Mouse (Mus musculus): ENCODE data around the gene Gnl3l. TPM values are rescaled to one million over a fixed set of nuclear protein-coding genes. Genes with fewer than 3 reads are reported as not detected.
A peak's percentile ranks its signal among the peaks of the same experiment; 100 is the strongest.

The Gnl3l gene
- polyA plus RNA-seq, 2 experiments = 17.2 to 21.0 TPM

GRCm38 (mm10) chrX:151054489-151054888, 37.4 kb upstream of the Gnl3l start:
- no peak overlapping the region for H3K4me3 ChIP-seq (replicated peaks; ENCODE audit: low read length)
- no peak for ATAC-seq (ENCODE audit: low FRiP score, low read depth)
- H3K36me3 ChIP-seq (ENCODE audit: control insufficient read depth, insufficient read depth, low read length) = no peaks in the 10 kb centered on the region
- H3K9ac ChIP-seq (ENCODE audit: low read depth, low read length, severe bottlenecking) = no peak overlapping the region
- TF ChIP-seq POLR2A (IDR thresholded peaks at IDR 0.05; ENCODE audit: borderline replicate concordance, extremely low read depth, insufficient read depth, insufficient read length) = no peak
- peak overlapping the region; percentile 26; the same call in 1 of the 2 replicates for H3K4me2 ChIP-seq (replicated peaks; ENCODE audit: low read depth, low read length, severe bottlenecking)
- no peaks in the 10 kb centered on the region for H3K9me3 ChIP-seq (ENCODE audit: control insufficient read depth, low read length)
- WGBS = 28% methylated on average over 4 of the region's 6 CpGs
- H3K27me3 ChIP-seq (ENCODE audit: control insufficient read depth, insufficient read depth, low read length) = no peaks in the 10 kb centered on the region
- 0 out of 2 replicates have a peak overlapping the region, but pooled peaks have one; percentile 63 for H3K27ac ChIP-seq (replicated peaks; ENCODE audit: low read depth, low read length)
- 0 out of 2 replicates have a peak, but pooled peaks cover 9% of the 10 kb centered on the region for H3K4me1 ChIP-seq (ENCODE audit: control insufficient read depth, insufficient read depth, low read length)
- DNase-seq (ENCODE audit: low spot score) = no peak

DNA sequence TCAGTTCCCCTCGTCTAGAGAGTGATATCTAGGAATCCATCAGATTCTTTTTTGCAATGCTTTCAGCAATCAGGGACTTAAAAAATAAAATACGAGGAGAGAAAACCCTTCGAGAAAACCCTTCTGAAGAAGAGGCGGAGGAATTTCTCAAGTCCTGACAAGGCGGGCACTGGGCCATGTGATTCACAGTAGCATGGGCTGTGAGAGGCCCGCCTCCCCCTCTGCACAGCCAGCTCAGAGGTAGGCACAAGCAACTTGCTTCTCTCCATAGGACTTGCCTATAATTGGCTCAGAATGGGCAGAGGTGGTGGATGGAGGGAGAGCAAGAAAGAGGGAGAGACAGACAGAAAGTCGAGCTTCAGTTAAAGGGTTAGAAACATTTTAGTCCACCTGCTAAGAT, 33.2 kb upstream of the Gnl3l start:
- WGBS = 70% methylated on average over 7 of the region's 7 CpGs
- Histone ChIP-seq H3K4me3 (replicated peaks; ENCODE audit: low read length) (no peak overlapping the region), H3K9me3 (ENCODE audit: control insufficient read depth, low read length) (no peaks in the 10 kb centered on the region), H3K36me3 (ENCODE audit: control insufficient read depth, insufficient read depth, low read length) (no peaks in the 10 kb centered on the region), H3K27ac (replicated peaks; ENCODE audit: low read depth, low read length) (no peak overlapping the region), H3K4me2 (replicated peaks; ENCODE audit: low read depth, low read length, severe bottlenecking) (no peak overlapping the region), H3K4me1 (ENCODE audit: control insufficient read depth, insufficient read depth, low read length) (0 out of 2 replicates have a peak, but pooled peaks cover 12% of the 10 kb centered on the region), H3K9ac (ENCODE audit: low read depth, low read length, severe bottlenecking) (no peak overlapping the region), H3K27me3 (ENCODE audit: control insufficient read depth, insufficient read depth, low read length) (no peaks in the 10 kb centered on the region)
- ATAC-seq (ENCODE audit: low FRiP score, low read depth) (no peak), DNase-seq (ENCODE audit: low spot score) (no peak)
- no peak for TF ChIP-seq POLR2A (IDR thresholded peaks at IDR 0.05; ENCODE audit: borderline replicate concordance, extremely low read depth, insufficient read depth, insufficient read length)

GRCm38 (mm10) chrX:151049661-151050215, 32.6 kb upstream of the Gnl3l start:
- DNase-seq (ENCODE audit: low spot score) = no peak
- Histone ChIP-seq H3K27me3 (ENCODE audit: control insufficient read depth, insufficient read depth, low read length) (no peaks in the 10 kb centered on the region), H3K9ac (ENCODE audit: low read depth, low read length, severe bottlenecking) (no peak overlapping the region), H3K36me3 (ENCODE audit: control insufficient read depth, insufficient read depth, low read length) (no peaks in the 10 kb centered on the region), H3K27ac (replicated peaks; ENCODE audit: low read depth, low read length) (no peak overlapping the region), H3K4me2 (replicated peaks; ENCODE audit: low read depth, low read length, severe bottlenecking) (peak overlapping the region; percentile 68), H3K4me3 (replicated peaks; ENCODE audit: low read length) (peak overlapping the region; percentile 64; the same call in 1 of the 2 replicates), H3K4me1 (ENCODE audit: control insufficient read depth, insufficient read depth, low read length) (0 out of 2 replicates have a peak, but pooled peaks cover 12% of the 10 kb centered on the region), H3K9me3 (ENCODE audit: control insufficient read depth, low read length) (no peaks in the 10 kb centered on the region)
- WGBS = 53% methylated on average over 8 of the region's 8 CpGs
- ATAC-seq (ENCODE audit: low FRiP score, low read depth) = no peak
- TF ChIP-seq POLR2A (IDR thresholded peaks at IDR 0.05; ENCODE audit: borderline replicate concordance, extremely low read depth, insufficient read depth, insufficient read length) = no peak

GRCm38 (mm10) chrX:151047431-151048058, 30.4 kb upstream of the Gnl3l start:
- WGBS = 28% methylated on average over 7 of the region's 56 CpGs
- H3K36me3 ChIP-seq (ENCODE audit: control insufficient read depth, insufficient read depth, low read length) = no peaks in the 10 kb centered on the region
- peak; percentile 11 for DNase-seq (ENCODE audit: low spot score)
- no peaks in the 10 kb centered on the region for H3K27me3 ChIP-seq (ENCODE audit: control insufficient read depth, insufficient read depth, low read length)
- TF ChIP-seq POLR2A (IDR thresholded peaks at IDR 0.05; ENCODE audit: borderline replicate concordance, extremely low read depth, insufficient read depth, insufficient read length) = no peak
- peak overlapping the region; percentile 68 for H3K4me2 ChIP-seq (replicated peaks; ENCODE audit: low read depth, low read length, severe bottlenecking)
- H3K27ac ChIP-seq (replicated peaks; ENCODE audit: low read depth, low read length) = peak overlapping the region; percentile 87
- peak overlapping the region; percentile 64 for H3K4me3 ChIP-seq (replicated peaks; ENCODE audit: low read length)
- 0 out of 2 replicates have a peak, but pooled peaks cover 5% of the 10 kb centered on the region for H3K4me1 ChIP-seq (ENCODE audit: control insufficient read depth, insufficient read depth, low read length)
- H3K9ac ChIP-seq (ENCODE audit: low read depth, low read length, severe bottlenecking) = peak overlapping the region; percentile 84
- H3K9me3 ChIP-seq (ENCODE audit: control insufficient read depth, low read length) = no peaks in the 10 kb centered on the region
- ATAC-seq (ENCODE audit: low FRiP score, low read depth) = peak; percentile 32; the same call in 1 of the 2 replicates

DNA sequence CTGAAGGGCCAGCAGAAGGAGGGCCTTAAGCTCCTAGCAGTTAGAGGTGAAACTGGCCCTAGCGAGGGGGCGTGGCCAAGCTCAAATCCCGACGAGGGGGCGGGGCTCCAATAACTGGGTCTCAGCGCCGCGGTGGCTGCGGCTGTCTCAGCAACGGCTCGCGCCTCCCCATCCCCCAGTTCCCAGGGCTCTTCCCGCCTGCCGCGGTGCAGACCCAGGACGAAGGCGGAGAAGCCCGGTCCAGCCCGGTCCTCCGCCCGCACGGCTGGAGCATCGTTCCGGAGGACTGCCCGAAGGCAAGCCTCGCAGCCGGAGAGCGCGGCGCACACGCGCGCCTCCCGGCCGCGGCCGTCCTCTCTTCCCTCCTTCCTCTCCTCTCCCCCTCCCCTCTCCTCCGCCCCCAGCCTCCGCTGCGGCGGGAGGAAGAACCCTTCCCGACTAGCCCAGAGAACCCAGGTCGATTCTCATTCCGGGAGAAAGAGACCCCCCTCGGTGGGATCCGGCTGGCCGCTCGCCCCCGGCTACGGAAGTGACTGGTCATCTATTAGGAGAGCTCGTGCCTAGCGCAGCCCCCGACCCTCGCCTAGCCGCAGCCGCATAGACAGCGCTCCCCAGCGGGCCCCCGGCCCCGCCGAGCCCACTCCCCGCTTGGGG, 29.8 kb upstream of the Gnl3l start:
- DNase-seq (ENCODE audit: low spot score) = peak; percentile 87
- Histone ChIP-seq H3K9ac (ENCODE audit: low read depth, low read length, severe bottlenecking) (peak overlapping the region; percentile 84), H3K9me3 (ENCODE audit: control insufficient read depth, low read length) (no peaks in the 10 kb centered on the region), H3K27ac (replicated peaks; ENCODE audit: low read depth, low read length) (peak overlapping the region; percentile 87), H3K4me1 (ENCODE audit: control insufficient read depth, insufficient read depth, low read length) (0 out of 2 replicates have a peak, but pooled peaks cover 5% of the 10 kb centered on the region), H3K4me3 (replicated peaks; ENCODE audit: low read length) (peak overlapping the region; percentile 64), H3K27me3 (ENCODE audit: control insufficient read depth, insufficient read depth, low read length) (no peaks in the 10 kb centered on the region), H3K36me3 (ENCODE audit: control insufficient read depth, insufficient read depth, low read length) (no peaks in the 10 kb centered on the region), H3K4me2 (replicated peaks; ENCODE audit: low read depth, low read length, severe bottlenecking) (peak overlapping the region; percentile 68)
- 16% methylated on average over 23 of the region's 62 CpGs for WGBS
- ATAC-seq (ENCODE audit: low FRiP score, low read depth) = peak; percentile 90
- 0 out of 2 replicates have a peak, but pooled peaks have one; percentile 50 for TF ChIP-seq POLR2A (IDR thresholded peaks at IDR 0.05; ENCODE audit: borderline replicate concordance, extremely low read depth, insufficient read depth, insufficient read length)

Data from limb, embryonic 14.5 days (tissue).